Mouse (Mus musculus): ENCODE measurements around the gene Gm29609.
A peak's percentile ranks its signal among the peaks of the same experiment; 100 is the strongest.

Gm29609 gene

DNA sequence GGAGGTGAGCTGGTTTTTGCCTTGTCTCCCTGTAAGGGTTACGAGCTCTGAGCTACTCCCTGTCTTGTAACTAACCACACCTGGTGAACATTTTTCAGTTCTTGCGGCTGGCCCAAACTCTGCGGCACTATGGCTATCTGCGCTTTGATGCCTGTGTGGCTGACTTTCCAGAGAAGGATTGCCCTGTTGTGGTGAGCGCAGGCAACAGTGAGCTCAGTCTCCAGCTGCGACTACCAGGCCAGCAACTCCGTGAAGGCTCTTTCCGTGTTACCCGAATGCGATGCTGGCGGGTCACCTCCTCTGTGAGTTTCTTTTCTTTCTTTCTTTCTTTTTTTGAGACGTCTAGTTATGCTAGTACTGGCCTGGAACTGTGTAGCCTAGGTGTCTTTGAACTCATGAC, 17.4 kb upstream of the Gm29609 start:
- no peak for DNase-seq

DNA sequence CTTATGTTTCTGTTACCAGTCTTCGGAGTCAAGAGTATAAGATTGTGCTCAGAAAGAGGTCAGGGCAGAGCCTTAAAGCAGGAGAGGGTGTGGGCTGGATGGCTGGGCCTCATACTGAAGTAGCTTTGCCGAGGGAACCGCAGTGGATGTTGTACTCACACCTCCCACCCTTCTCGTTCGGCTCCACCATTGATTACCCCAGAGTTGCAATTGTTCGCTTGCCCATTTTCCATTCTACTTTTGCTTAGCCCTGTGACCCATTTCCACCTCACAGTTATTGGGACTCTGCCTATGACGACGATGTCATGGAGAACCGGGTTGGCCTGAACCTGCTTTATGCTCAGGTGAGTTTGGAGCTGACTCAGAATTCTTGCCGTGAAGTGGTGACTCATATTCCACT, 16.5 kb upstream of the Gm29609 start:
- no peak for DNase-seq

DNA sequence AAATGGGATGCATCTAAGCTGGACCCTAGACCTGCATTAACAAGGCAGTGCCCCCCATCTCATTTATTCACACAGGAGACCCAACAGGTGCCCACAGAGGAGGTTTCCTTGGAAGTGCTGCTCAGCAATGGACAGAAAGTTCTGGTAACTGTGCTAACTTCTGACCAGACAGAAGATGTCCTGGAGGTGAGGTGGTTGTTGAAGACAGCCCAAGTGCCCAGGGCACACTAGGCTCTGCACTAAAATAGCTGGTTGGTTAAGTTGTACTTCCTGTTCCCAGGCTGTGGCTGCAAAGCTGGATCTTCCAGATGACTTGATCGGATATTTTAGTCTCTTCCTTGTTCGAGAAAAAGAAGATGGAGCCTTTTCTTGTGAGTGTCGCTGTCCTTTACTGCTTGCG, 16.0 kb upstream of the Gm29609 start:
- no peak for DNase-seq

DNA sequence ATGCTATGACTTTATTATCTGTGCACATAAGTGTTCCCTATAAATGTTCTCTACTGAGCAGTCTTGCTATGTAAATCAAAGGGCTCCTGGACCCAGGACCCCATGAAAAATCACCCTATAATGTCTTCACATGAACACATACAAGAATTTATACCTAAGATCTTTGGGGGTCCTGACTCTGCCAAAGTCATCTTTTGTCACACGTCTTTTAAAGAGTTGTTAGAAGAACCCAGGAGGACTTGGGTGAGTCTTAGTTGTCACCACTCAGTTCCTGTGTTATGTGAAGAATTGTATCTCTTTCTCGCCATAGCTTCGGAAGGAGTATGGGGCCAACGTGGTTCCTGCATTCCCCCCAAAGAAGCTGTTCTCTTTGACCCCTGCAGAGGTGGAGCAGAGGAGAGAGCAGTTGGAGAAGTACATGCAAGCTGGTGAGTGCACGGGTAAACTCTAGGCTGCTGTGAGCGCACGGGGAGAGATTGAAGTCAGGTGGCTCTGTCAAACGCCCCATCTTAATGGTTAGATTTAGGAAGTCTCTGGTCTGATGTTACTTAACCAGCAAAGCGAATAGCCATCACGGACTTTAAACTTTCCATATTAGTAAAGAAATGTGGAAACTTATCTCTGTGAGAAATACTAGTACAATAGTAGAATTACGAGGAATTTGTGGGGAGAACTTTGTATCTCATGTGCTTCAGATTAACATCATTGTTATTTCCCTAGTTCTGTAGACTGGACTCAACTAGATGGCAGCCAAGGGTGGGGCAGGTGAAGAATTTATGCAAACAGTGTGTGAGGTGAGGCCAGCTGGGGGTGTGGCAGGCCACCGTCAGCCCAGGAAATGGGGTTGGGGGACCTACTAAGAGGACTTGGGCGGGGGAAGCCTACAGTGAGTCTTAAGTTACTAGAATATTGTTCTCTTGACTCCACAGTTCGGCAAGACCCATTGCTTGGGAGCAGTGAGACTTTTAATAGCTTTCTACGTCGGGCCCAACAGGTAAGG, 15.1 kb upstream of the Gm29609 start:
- DNase-seq: no peak

DNA sequence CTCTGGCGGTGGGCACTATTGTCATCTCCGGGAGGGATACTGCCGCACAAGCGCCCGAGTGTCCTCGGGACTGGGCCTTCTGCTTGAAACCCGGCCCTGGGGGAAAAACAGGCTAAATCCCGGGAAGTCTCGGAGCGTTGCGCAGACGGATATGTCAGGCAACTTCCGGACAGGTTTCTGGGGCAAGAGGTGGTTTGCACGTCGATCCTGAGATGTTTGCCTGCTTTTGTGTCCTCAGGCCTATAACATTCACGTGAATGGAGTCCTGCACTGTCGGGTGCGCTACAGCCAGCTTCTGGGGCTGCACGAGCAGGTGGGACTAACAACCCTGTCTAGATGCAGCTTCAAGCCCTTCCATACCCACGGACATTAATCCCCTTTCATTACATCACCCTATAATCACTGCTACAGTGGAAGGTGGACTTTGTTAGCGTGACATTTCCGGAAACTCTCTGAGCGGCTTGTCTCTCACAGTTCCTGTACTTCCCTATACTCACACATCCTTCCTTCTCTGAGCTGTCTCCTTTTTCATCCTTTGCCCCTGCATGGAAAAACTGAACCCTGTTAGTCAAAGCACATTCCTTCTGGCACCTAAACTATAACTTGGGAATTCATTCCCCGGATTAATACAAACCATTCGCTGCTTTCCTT, 14.0 kb upstream of the Gm29609 start:
- DNase-seq: no peak

DNA sequence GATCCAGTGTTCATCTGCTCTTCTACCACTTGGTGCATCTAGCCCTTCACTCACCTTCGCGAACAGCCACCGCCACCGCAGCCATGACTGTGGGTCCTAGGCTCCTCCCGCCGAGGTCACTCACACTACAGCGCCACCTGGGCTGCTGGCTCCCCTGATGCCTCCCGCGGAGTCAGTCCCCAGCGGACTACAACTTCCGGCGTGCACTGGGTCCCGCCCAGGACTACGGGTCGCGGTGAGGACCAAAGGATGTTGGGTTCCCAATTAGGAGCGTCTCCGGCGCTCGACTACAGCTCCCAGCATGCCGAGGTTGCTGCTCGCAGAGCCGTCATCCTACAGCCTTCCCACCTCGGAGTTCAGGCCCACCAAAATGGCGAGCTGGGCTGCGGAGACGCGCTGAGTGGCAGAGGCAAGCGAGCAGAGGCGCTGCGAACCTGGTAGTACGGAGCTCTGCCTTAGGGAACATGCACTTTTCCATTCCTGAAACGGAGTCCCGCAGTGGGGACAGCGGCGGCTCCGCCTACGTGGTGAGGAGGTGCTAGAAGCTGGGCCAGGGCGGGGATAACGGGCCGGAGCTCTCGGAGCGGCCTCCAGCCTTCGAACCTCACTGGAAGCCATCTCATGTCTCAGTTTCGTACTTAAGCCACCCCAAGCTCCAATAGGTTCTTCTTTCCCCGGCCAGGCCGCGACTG, 13.4 kb upstream of the Gm29609 start, which contains the start of the genes Snx17 and Eif2b4:
Snx17 (plus strand) TSS at position 289 of the 692 bp plus-strand sequence.
Eif2b4 (minus strand) TSS at position 492 of the 692 bp plus-strand sequence.
- DNase-seq: peak; percentile 98

DNA sequence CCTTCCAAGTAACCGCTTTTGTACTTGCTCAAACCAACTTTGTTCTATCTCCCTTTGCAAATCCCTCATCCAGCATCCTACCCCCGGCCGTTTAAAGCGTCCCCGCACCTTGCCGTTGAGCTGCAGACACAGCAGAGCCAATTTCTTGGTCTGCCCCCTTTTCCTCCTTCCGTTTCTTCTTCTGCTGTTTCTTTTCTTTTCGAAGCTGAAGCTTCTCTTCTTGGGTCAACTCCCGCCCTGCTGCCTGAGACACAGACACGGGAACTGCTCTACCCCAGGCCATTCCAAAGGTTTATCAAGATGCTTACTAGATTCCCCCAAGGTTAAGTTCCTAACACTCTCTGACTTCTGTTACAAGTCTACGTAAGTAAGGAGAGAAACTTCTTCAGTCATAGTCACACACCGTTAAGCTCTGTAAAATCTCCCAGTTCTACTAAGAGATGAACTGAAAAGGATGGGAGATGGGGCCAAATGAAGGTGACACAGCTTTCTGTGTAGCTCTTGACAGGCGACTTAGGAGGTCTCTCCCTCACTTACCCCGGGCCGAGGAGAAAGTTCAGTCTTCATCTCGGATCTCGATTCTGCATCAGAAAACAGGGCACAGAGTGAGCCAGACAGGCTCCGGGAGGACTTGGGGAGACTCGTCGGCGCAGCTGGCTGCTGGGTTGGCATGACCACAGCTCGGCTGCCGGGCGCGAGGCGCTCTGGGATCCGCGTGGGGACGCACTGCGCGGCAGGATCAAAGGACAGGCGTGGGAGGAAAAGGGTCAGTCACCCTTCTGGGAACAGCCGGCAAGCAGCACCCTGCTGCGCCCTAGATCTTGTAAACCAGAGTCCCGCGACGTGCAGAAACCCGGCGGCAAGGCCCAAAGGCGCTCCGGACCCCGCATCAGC, 12.6 kb upstream of the Gm29609 start:
- DNase-seq: no peak

DNA sequence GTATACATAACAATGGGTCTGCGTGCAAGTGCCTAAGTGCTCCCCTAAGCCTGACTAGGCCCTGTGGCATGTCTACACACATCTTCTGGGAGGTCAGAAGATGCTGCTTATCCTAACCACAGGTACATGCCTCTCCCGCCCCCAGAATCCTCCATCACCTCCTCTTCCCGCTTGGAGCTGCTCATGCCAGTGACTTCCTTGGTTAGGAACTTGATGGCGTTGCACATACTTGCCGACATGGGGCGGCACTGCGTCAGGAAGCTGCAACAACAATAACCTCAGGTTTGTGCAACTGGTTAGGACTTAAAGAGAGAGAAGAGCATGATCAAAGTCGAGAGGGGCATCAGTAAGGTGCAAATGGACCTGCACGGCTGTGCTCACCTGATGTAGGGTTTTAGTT, 10.5 kb upstream of the Gm29609 start:
- DNase-seq: no peak

DNA sequence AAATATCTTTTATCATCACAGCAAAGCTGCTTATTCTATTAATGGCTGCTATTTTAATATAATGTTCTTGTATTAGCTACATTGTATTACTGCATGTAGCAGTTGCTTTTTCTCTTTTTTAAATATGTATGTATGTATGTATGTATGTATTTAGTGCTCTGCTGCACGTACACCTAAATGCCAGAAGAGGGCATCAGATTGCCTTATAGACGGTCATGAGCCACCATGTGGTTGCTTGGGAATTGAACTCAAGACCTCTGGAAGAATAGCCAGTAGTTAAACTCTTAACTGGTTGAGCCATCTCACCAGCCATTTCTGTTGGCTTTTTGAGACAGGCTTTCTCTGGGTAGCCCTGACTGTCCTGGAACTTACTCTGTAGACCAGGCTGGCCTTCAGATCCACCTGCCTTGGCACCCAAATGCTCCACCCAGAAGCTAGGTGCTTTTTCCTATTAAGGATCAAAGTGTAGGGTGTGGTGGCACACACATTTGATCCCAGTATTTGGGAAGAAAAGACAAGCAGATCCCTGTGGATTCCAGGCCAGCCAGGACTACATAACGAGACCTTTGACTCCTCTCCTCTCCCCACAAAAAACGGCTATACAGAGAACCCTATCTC, 8.6 kb upstream of the Gm29609 start:
- peak; percentile 24 for DNase-seq

DNA sequence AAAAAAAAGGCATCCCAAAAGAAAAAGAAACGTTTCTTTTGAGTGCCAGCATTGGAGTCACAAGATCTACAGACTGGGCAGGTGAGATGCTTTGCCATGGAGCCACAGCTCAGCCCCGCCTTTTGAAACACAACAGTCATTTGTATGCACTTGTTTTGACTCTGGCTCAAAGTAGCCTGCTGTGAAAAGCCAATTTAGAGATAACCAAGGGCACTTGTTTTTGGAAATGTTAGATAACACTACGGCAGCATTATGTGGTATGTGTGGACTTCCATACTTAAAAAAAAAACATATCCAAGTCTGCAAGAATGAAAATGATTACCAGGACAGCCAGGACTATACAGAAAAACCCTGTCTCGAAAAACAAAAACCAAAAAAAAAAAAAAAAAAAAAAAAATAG, 4.0 kb upstream of the Gm29609 start:
- DNase-seq: no peak

DNA sequence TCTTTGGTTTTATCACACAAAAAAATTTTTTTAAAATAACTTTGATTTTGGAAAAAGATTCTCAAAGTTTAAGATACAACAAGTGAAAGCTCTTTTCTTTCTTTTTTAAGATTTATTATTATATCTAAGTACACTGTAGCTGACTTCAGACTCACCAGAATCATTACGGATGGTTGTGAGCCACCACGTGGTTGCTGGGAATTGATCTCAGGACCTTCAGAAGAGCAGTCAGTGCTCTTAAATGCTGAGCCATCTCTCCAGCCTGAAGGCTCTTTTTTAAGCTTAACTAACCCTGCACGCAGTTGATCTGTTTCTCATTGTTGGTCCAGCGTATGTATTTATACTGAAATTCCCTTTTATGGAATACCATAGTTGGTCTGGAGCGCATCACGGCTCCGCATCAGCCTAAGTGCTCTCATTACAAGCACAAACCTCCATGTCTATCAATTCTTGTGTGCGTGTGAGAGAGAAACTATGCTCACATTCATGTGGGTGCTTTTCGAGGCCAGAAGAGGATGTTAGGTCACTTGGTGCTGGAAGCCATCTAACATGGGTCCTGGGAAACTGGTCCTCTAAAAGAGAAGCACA, 1.6 kb upstream of the Gm29609 start:
- no peak for DNase-seq

DNA sequence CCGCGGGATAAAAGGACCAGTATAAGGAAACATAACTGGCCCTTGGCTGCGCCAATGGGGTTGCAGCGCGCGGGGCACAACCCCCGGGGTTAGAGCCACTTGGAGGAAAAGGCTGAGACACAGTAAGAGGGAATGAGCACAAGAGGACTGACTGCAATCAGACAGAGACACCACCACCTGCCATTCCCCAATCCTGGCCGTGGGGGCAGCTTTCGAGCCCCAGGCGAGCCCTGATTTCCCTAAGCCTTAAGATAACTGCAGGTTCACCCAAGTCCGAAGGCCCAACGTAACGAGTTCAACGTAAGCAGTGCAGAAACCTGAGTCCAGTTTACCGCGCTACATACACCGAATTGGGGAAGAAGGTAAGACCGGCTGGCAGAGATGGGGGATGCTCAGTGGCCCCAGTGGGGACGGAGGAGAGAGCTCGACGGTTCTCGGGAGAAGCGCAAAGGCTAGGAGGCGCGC, 378 bp downstream of the Gm29609 start:
- DNase-seq: peak; percentile 55

DNA sequence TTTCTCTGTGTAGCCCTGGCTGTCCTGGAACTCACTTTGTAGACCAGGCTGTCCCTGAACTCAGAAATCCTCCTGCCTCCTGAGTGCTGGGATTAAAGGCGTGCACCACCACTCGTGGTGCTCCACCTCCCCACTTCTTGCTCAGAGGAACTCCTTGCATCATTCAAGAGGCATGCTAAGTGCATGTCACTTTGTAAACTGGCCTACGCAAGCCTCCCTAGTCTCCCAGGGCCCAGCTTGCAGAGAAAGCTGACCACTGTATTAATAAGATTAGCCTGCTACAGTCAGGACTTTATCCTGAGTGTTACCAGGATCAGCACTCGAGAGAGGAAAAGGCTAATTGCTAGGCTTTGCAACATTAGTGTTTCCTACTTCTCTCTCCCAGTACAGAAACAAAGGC, 11.1 kb downstream of the Gm29609 start:
- DNase-seq: no peak

DNA sequence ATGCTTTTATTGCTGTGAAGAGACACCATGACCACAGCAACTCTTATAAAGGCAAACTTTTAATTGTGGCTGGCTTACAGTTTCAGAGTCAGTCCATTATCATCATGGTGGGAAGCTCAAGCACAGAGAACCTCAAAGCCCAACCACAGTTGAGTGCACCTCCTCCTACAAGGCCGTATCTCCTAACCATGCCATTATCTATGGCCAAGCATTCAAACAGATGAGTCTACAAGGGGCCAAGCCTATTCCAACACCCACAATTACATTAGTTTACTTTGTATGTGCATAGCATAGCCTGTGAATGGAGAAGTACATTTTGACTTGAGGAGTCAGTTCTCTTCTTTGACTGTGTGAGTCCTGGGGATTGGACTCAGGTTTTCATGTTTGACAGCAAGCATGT, 14.8 kb downstream of the Gm29609 start:
- no peak for DNase-seq

DNA sequence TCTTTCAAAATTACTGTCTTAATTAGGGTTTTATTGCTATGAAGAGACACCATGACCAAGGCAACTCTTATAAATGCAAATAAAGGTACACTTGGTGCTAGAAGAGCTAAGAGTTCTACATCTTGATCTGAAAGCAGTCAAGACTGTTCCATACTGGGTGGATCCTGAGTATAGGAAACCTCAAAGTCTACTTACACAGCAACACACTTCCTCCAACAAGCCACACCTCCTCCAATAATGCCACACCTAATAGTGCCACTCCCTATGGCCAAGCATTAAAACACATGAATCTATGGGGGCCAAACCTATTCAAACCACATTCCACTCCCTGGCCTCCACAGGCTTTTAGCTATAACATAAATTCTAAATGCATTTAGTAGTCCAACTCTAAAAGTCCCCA, 17.2 kb downstream of the Gm29609 start:
- no peak for DNase-seq

DNA sequence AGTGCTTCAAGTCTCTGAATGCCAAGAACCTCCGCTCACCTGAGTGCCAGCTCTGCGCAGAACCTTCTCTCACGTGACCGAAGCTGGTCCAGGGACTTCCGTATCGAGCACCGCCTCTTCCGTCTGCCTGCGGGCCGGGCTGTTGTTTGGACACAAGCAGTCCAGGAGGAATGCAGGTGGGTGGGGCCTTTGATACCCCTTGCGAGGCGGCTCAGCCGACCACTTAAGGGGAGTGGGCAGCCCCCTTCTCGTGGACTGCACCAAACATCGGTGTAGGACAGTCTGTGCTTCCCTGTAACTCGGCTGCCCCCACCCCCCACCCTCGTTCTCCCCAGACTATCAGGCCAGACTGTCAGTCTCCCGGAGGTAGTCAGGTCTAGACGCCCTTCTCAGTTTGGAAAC, 25.6 kb downstream of the Gm29609 start, which contains the start of gene Mpv17:
Mpv17 (minus strand) TSS at position 100 of the 402 bp plus-strand sequence.
- peak; percentile 93 for DNase-seq

DNA sequence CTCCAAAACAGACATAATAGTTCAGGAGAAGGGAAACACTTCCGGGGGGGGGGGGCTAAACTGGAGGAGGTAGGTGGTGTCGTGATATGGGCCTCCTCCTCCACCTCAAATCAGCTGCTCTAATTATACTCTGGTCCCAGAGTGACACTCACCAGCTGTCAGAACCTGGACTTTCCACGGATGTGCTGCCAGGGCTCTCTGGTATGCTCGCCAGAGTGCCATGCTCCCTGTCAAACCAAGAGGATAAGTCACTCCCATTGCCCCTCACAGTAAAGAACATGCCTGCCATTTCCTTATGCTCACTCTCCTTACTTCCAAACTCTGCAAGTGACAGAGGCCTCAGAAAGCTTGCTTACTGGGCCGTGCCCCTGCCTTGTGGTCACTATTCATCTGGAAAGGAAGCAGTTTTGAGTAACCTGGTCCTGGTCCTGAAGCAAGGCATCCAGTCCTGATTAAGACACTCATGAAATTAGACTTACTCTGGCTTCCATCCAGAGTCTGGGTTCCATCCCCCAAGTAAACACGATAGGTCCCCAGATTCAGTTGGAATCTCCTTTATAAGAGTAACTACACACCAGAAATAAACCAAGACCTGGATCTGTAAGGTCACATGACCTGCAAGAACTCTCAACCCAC, 26.1 kb downstream of the Gm29609 start:
- DNase-seq: no peak

DNA sequence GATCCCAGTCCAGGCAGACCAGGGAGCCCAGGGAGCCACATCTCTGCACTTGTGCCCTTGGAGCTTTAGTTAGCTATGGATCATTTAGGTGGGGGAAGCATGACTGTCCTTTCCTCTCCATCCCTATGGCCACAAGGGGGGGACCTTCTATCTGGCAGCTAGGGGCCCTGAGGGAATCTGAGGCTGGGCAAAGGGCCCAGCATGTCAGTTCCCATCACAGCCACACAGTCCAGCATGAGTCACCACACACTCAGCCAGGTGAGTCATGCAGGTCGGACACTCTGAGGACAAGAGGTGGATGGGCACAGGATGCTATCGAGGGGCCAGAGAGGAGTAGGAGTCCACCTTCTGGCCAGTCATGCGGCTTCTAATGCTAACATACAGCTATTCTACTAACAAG, 28.0 kb downstream of the Gm29609 start:
- no peak for DNase-seq

DNA sequence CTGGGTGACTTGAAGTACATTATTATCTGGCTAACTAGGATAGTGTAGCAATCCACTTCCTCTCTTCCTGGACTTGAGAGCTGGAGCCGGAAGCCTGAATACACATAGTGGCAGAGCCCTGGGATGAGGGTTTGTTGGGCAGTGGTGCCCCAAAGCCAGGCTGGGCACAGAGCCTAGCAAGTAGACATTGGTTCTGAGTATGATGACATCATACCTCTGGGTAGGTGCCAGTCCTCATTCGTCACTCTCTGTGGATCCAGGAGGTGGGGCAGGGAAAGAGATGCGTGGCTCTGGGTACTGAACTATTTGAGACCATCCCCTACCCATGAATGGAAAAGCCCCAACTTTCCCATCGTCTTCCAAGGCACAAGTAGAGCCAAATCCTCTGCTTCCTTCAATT, 29.9 kb downstream of the Gm29609 start:
- DNase-seq: no peak

DNA sequence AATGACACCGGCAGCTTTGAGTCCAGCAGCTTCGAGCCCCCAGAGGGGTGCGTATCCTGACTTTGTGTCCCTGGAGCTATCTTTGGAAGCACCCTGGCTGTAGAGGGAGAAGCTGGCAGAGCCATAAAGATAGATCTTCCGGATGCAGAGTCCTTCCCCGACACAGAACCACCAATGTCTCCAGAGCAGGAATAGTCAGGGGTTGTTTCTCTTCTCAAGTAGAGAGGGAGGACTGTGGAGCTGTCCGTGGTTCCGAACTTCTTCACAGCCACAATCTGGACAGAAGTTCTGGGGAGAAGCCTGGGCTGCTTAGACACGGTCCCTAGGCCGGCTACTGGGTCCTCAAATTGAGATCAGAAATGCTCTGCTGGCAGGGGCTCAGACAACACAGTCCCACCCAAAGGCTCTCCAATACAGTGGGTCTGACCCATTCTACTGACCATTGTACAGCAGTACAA, 40.7 kb downstream of the Gm29609 start:
- peak; percentile 58 for DNase-seq
